Mouse (Mus musculus) v-Abl transformed pro-B cells (cell line): ENCODE measurements around the gene Tcaf2.

Experiments
- in situ Hi-C, 2 experiments: fragments of 400-800 bp; cut with MboI; formaldehyde crosslinking; loops; one replicate each; pipeline ENCODE4 v1.15.1; 2025; ENCODE audit not compliant: unreplicated experiment in 2 of 2

Tcaf2 gene

GRCm38 (mm10) chr6:42578678-42579077 is 66.4 kb downstream of the Tcaf2 start:
- in situ Hi-C loops: loop anchor here in 1 of 2 experiments (25.0 kb wide), 3 partner anchors 816 to 1541 kb away; partner anchors contain the start of gene 2210010C04Rik

- in situ Hi-C loops: loop anchor here in 1 of 2 experiments (25.0 kb wide), 3 partner anchors 815 to 1540 kb away; partner anchors contain the start of gene 2210010C04Rik
Measured at GRCm38 (mm10) chr6:42577433-42577832, 67.6 kb downstream of the Tcaf2 start.
